Comparison of ENCODE assay signal across 9 mouse cellular contexts in genomic region chr1:191818145-191818631, GRCm38 (mm10). TPM values are rescaled to one million over a fixed set of nuclear protein-coding genes. Genes with fewer than 3 reads are reported as not detected.
DNase-seq lines count a peak whose midpoint lies in the region; ATAC-seq lines count a peak whose summit lies in the region.
"Had no signal": no experiment of that assay in that cellular context is flagged by ENCODE, and none has a peak within 500 bp of the region (broad histone marks: within the 10 kb centered on the region; RNA-seq: fewer than 3 reads in every experiment).

No protein-coding gene starts in this region.

- ATAC-seq in heart, embryonic 14.5 days (ENCODE audit: insufficient number of reproducible peaks, insufficient read depth, low FRiP score, low read depth) = no peak
- ATAC-seq in midbrain, embryonic 11.5 days (ENCODE audit: low FRiP score) = no peak
- ATAC-seq in hindbrain, embryonic 16.5 days = peak; percentile 35
- 0 out of 2 replicates have a peak, but pooled peaks have one; percentile 6 for ATAC-seq in stomach, embryonic 15.5 days (ENCODE audit: insufficient read depth, low FRiP score, low read depth)
- ATAC-seq in neural tube, embryonic 15.5 days (ENCODE audit: low FRiP score) = no peak

- 29% methylated on average over 6 of the region's 6 CpGs for WGBS in heart, embryonic 14.5 days
- WGBS in midbrain, embryonic 10.5 days = 38% methylated on average over 6 of the region's 6 CpGs
- WGBS in midbrain, embryonic 11.5 days = 42% methylated on average over 6 of the region's 6 CpGs
- WGBS in hindbrain, embryonic 16.5 days = 33% methylated on average over 6 of the region's 6 CpGs
- 43% methylated on average over 6 of the region's 6 CpGs for WGBS in stomach, embryonic 15.5 days
- WGBS in neural tube, embryonic 15.5 days = 27% methylated on average over 6 of the region's 6 CpGs

- no peak overlapping the region for H3K27ac ChIP-seq in heart, embryonic 14.5 days (replicated peaks in 1 of 2; ENCODE audit: control insufficient read depth in 1 of 2, insufficient read depth in 1 of 2, low read depth in 2 of 2, low read length in 2 of 2)
- no peak overlapping the region for H3K27ac ChIP-seq in midbrain, embryonic 10.5 days (replicated peaks)
- no peak overlapping the region for H3K27ac ChIP-seq in midbrain, embryonic 11.5 days (ENCODE audit: low read depth, low read length)
- H3K27ac ChIP-seq in hindbrain, embryonic 16.5 days (ENCODE audit: low read depth, low read length) = no peak overlapping the region
- no peak overlapping the region for H3K27ac ChIP-seq in stomach, embryonic 15.5 days
- no peak overlapping the region for H3K27ac ChIP-seq in neural tube, embryonic 15.5 days (replicated peaks)
- H3K27ac ChIP-seq: heart, adult 2 months had no signal

- H3K4me1 ChIP-seq in heart, embryonic 14.5 days (ENCODE audit: control insufficient read depth in 2 of 2, insufficient read depth in 2 of 2, low read length in 2 of 2) = peaks cover 3 to 12% of the 10 kb centered on the region in 2 experiments; a peak in 3 of 4 replicates
- peaks cover 41% of the 10 kb centered on the region for H3K4me1 ChIP-seq in midbrain, embryonic 10.5 days
- peaks cover 10% of the 10 kb centered on the region for H3K4me1 ChIP-seq in midbrain, embryonic 11.5 days (ENCODE audit: control insufficient read depth, insufficient read depth, low read length)
- H3K4me1 ChIP-seq in hindbrain, embryonic 16.5 days (ENCODE audit: control insufficient read depth, insufficient read depth, low read depth, low read length) = peaks cover 14% of the 10 kb centered on the region
- H3K4me1 ChIP-seq in stomach, embryonic 15.5 days = peaks cover 4% of the 10 kb centered on the region
- peaks cover 21% of the 10 kb centered on the region for H3K4me1 ChIP-seq in neural tube, embryonic 15.5 days

- peak overlapping the region; percentile 16; the same call in 1 of the 2 replicates for H3K4me2 ChIP-seq in heart, embryonic 14.5 days (ENCODE audit: low read length)
- no peak overlapping the region for H3K4me2 ChIP-seq in midbrain, embryonic 11.5 days
- no peak overlapping the region for H3K4me2 ChIP-seq in hindbrain, embryonic 16.5 days (ENCODE audit: low read length)
- no peak overlapping the region for H3K4me2 ChIP-seq in stomach, embryonic 15.5 days
- no peak overlapping the region for H3K4me2 ChIP-seq in neural tube, embryonic 15.5 days

- peaks cover 6% of the 10 kb centered on the region for H3K36me3 ChIP-seq in heart, embryonic 14.5 days (ENCODE audit: control insufficient read depth, insufficient read depth, low read length)
- H3K36me3 ChIP-seq in midbrain, embryonic 10.5 days = peaks cover 9% of the 10 kb centered on the region
- H3K36me3 ChIP-seq in midbrain, embryonic 11.5 days (ENCODE audit: control insufficient read depth, insufficient read depth, low read length) = no peaks in the 10 kb centered on the region
- no peaks in the 10 kb centered on the region for H3K36me3 ChIP-seq in hindbrain, embryonic 16.5 days (ENCODE audit: control insufficient read depth, insufficient read depth, low read length)
- peaks cover under 1% of the 10 kb centered on the region; the same call in 1 of the 2 replicates for H3K36me3 ChIP-seq in stomach, embryonic 15.5 days
- no peaks in the 10 kb centered on the region for H3K36me3 ChIP-seq in neural tube, embryonic 15.5 days

- H3K9ac ChIP-seq in heart, embryonic 14.5 days (ENCODE audit: low read length) = no peak overlapping the region
- H3K9ac ChIP-seq in midbrain, embryonic 11.5 days (ENCODE audit: low read length) = no peak overlapping the region
- no peak overlapping the region for H3K9ac ChIP-seq in hindbrain, embryonic 16.5 days (ENCODE audit: low read depth, low read length)
- no peak overlapping the region for H3K9ac ChIP-seq in stomach, embryonic 15.5 days
- H3K9ac ChIP-seq in neural tube, embryonic 15.5 days (replicated peaks) = no peak overlapping the region

- no peaks in the 10 kb centered on the region for H3K27me3 ChIP-seq in heart, embryonic 14.5 days (ENCODE audit: control insufficient read depth, insufficient read depth, low read length)
- peaks cover 8% of the 10 kb centered on the region; the same call in 1 of the 2 replicates for H3K27me3 ChIP-seq in midbrain, embryonic 10.5 days (ENCODE audit: low read depth, poor library complexity, severe bottlenecking)
- H3K27me3 ChIP-seq in midbrain, embryonic 11.5 days (ENCODE audit: control insufficient read depth, insufficient read depth, low read length) = no peaks in the 10 kb centered on the region
- H3K27me3 ChIP-seq in hindbrain, embryonic 16.5 days (replicated peaks; ENCODE audit: control insufficient read depth, insufficient read depth, low read length) = no peaks in the 10 kb centered on the region
- no peaks in the 10 kb centered on the region for H3K27me3 ChIP-seq in stomach, embryonic 15.5 days (replicated peaks)
- H3K27me3 ChIP-seq in neural tube, embryonic 15.5 days (replicated peaks) = no peaks in the 10 kb centered on the region

- intact Hi-C loops in heart, postnatal 10 days (cut with DNase I) = loop anchor here (2.0 to 5.0 kb wide), 3 partner anchors 101 to 506 kb away; partner anchors contain the start of gene Lpgat1

- H3K9me3 ChIP-seq in heart, embryonic 14.5 days (ENCODE audit: control insufficient read depth, low read length) = no peaks in the 10 kb centered on the region
- H3K9me3 ChIP-seq in midbrain, embryonic 10.5 days (replicated peaks) = no peaks in the 10 kb centered on the region
- H3K9me3 ChIP-seq in midbrain, embryonic 11.5 days (ENCODE audit: control insufficient read depth, low read length) = no peaks in the 10 kb centered on the region
- H3K9me3 ChIP-seq in hindbrain, embryonic 16.5 days (ENCODE audit: control insufficient read depth, low read length) = no peaks in the 10 kb centered on the region
- no peaks in the 10 kb centered on the region for H3K9me3 ChIP-seq in stomach, embryonic 15.5 days
- no peaks in the 10 kb centered on the region for H3K9me3 ChIP-seq in neural tube, embryonic 15.5 days (replicated peaks)

- no peak overlapping the region for H3K4me3 ChIP-seq in heart, embryonic 14.5 days (ENCODE audit: control insufficient read depth in 1 of 2, insufficient read depth in 1 of 2, low read depth in 1 of 2, low read length in 2 of 2)
- 0 out of 2 replicates have a peak overlapping the region, but pooled peaks have one; percentile 17 for H3K4me3 ChIP-seq in midbrain, embryonic 10.5 days
- H3K4me3 ChIP-seq in midbrain, embryonic 11.5 days (ENCODE audit: low read depth, low read length) = no peak overlapping the region
- no peak overlapping the region for H3K4me3 ChIP-seq in hindbrain, embryonic 16.5 days (ENCODE audit: low read length)
- no peak overlapping the region for H3K4me3 ChIP-seq in stomach, embryonic 15.5 days (replicated peaks)
- no peak overlapping the region for H3K4me3 ChIP-seq in neural tube, embryonic 15.5 days (replicated peaks)
- H3K4me3 ChIP-seq: heart, adult 2 months had no signal

- no peak for DNase-seq in heart, postnatal 10 days
- DNase-seq in midbrain, embryonic 10.5 days (ENCODE audit: low spot score) = no peak
- no peak for DNase-seq in midbrain, embryonic 11.5 days (ENCODE audit: low spot score, missing footprints)
- no peak for DNase-seq in heart, adult 8-10 months (ENCODE audit: low spot score)

RNA-seq across cellular contexts. Expression of gene Nek2, which starts 3.1 kb away (rescaled TPM):
- polyA plus RNA-seq in heart, embryonic 14.5 days (2014; fragmentation: Nextera tagmentation; extraction: Ambion mirVana) = 28.7 and 30.9 TPM in 2 replicates
- total RNA-seq in heart, postnatal 10 days (2021) = 1 to 10 TPM; 7.0 to 8.5 TPM
- polyA plus RNA-seq in midbrain, embryonic 10.5 days (2016; fragmentation: Nextera tagmentation; extraction: Ambion mirVana) = 63.3 and 66.6 TPM in 2 replicates
- polyA plus RNA-seq in midbrain, embryonic 11.5 days (2014; fragmentation: Nextera tagmentation; extraction: Ambion mirVana) = 46.5 and 51.7 TPM in 2 replicates
- 7.5 and 9.4 TPM in 2 replicates for polyA plus RNA-seq in hindbrain, embryonic 16.5 days (2015; fragmentation: Nextera tagmentation; extraction: Ambion mirVana)
- 38.7 and 41.1 TPM in 2 replicates for polyA plus RNA-seq in stomach, embryonic 15.5 days (2015; fragmentation: Nextera tagmentation; extraction: Ambion mirVana)
- 3.6 and 11.2 TPM in 2 replicates for polyA plus RNA-seq in neural tube, embryonic 15.5 days (2015; fragmentation: Nextera tagmentation; extraction: Ambion mirVana)
- under 1 TPM in 3 of 4 experiments, not detected in 1; 0.11 to 0.52 (median 0.31) TPM for total RNA-seq in heart, adult 8-10 months (2022)

Comparison
In these comparisons a context has a peak if more than half of its experiments do, and no peak if none do; other contexts are left out.
1. ATAC-seq: peak in hindbrain, embryonic 16.5 days (single experiment) and stomach, embryonic 15.5 days (single experiment); none in heart, embryonic 14.5 days (single experiment), midbrain, embryonic 11.5 days (single experiment) and neural tube, embryonic 15.5 days (single experiment).